Mouse (Mus musculus) retina, postnatal 7 days (tissue): ENCODE data around the gene Tmem203.

Experiments used
- DNase-seq: peaks from one replicate; pipeline ENCODE4 v3.0.0-alpha.2; 2012; ENCODE audit warnings: low read depth, low spot score

The Tmem203 gene

DNA sequence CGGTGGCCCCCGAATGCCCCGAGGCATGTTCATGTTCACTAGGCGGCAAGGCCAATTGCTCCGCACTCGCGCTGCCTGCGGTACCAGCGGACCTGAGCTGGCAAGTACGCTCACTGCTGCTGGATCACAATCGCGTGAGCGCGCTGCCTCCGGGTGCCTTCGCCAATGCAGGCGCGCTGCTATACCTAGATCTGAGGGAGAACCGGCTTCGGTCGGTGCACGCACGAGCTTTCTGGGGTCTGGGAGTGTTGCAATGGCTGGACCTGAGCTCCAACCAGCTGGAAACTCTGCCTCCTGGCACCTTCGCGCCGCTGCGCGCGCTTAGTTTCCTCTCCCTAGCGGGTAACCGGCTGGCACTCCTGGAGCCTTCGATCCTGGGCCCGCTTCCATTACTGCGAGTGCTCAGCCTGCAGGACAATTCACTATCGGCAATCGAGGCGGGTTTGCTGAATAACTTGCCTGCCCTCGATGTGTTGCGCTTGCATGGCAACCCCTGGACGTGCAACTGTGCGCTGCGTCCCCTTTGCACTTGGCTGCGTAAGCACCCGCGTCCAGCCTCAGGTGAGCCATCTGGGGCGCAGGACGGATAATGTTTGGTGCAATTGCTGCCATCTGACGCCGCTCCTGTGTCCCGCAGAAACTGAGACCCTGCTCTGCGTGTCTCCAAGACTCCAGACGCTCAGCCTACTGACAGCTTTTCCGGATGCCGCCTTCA lies 35.0 kb downstream of the Tmem203 start:
- no peak for DNase-seq

DNA sequence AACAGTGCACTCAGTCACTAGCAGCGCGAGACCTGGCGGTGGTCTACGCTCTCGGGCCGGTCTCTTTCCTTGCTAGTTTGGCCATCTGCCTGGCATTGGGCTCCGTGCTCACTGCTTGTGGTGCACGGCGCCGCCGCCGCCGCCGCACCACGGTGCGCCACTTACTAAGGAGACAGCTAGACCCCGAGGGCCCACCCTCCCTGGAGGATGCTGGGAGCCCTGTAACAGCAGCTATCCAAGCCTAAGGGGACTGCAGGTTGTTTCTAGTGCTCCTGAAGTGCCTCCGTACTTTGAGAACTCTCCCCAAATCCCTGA lies 35.5 kb downstream of the Tmem203 start:
- DNase-seq = no peak

DNA sequence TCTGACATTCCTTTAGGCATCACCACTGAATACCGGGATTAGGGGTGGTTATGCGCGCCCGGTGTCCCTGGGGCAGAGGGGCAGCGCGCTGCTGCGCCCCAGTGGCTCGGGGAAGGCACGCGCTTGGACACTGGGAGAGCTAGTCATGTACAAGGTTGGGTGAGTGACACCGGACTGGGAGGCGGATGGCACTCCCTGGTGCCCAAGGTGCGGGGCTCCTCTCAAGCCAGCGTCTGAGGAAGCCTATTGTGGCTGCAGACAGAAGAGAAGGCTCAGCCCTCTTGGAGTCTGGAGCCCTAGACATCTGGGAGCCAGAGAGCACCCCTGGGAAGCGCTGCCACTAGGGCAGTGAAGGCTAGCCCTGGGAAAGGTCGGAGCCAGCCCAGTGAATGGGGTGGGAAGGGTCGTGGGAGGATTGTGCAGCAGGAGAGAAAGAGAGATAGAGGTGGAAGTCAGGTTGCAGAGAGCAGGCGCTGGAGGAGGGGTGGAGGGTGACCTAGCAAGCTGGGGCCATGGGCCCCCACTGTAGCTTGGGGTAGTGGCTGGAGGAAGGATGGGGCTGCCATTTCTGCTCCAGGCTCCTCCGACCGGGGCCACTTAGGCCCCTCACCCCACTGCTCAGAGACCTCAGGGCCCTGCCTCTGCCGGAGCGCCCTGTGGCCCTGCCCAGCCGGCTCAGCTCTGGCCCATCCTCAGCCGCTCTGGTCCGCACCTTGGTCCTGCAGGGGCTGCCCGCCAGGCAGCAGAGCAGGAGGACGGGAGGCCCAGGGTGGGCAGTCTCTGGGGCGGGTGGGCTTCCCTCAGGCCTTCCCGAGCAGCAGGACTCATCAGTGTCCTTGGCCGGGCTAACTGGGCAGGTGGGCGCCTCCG lies 36.2 kb downstream of the Tmem203 start:
- DNase-seq = no peak

DNA sequence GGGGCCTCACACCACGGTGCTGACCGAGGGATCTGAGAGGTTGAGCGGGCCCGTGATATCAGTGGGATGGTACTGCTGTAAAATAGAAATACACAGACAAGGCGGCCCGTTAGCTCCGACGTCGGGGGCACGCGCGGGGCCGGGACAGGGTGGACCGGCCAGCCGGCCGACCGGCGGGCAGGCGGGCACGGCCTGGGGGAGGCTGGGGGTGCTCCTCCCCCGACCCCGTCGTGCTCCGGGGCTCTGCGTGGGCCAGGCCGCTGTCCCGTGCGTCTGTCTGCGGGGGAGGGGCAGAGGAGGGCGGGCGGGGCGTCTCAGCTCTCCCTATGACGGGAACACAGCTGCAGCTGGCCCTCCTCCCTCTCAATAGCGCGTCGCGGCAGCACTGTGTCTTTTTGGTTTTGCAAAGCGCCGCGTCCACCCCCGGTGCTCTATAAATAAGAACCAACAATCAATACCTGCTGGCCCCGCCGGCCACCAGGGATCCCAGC lies 36.9 kb downstream of the Tmem203 start:
- no peak for DNase-seq

DNA sequence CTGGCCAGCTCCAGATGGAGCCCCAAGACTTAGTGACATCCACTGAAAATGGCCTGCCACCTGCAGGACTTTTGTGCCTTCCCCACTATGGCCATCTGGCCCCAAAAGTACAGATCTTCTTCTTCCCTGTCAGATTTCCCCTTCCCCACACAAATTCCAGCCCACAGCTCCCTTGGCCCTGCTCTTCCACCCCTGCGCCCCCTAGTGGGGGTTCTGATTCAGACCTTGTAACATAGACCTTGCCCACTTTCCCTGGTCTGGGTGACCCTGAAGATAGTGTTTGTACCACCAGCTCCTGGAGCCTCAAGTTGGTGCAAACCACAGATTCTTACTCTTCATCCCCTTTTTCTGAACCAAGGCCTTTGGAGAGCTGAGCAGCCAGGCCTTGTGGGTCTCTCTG lies 37.6 kb downstream of the Tmem203 start:
- peak; percentile 68 for DNase-seq

DNA sequence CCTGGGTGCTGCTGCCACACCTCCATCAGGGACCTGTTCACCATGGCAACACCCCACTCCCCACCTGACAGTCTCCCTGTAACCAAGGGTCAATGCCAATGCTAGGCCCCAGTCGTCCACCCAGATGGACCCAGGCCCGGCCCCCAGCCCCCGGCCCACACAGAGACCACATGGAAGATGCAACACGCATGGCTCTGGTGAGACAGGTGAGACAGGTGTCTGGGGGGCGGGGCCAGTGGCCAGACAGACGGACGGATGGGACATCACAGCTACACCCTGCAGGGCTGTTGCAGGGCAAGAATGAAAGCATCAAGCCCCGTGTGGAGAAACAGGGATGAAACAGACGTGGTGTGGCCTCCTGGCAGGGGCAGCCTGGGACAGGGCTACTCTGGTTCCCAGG lies 38.5 kb downstream of the Tmem203 start:
- DNase-seq = no peak

DNA sequence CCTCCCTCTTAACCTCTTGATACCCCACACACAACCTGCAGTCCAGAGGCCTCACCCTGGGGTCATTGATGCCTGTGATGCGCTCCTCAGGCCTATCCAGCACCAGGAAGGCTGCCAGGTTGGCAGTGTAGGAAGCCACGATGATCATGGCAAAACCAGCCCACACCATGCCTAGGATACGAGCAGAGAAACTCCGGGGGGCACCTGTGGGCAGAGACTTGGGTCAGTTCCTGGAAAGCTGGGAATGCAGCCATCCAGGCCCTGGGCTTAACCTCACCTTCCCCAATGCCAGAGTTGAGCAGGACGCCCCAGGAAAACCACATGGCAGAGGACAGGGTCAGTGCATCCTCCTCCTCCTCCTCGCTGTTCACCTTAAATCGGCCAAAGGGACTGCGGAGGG lies 41.9 kb downstream of the Tmem203 start:
- no peak for DNase-seq

DNA sequence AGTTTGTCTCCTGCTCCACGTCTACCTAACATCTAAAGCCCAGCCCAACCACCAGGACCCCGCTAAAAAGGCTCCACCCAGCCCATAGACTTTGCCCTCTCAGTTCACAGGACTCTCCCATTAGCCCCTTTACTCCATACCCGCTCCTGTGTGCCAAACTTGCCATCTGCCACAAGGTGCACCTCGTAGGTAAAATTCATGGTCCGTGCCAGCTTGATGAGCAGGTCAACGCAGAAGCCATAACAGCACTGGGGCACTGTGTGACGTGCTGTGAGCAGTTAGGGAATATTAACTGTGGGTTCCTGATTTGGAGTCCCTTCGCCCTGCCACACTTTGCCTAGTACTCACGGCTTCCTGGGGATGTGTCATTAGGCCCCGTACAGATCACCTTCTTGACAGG lies 42.8 kb downstream of the Tmem203 start:
- DNase-seq = no peak

DNA sequence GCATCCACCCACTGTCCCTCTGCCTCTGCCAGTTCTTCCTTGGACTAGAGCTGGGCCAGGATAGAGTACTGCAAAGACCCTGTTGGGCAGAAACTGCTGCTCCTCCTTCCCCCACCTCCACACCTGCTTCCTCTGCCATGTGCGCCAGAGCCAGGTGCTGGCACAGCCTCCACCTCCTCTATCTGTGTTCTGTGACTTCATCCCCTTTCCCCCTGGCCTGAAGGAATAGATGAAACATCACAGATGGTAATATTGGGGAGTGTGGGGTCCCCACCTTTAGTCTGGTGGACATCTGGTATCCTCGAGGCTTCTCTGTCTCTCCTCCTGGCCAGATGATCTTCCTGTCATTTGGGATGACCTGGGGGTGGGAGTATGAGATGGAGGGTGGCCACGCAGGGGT lies 48.2 kb downstream of the Tmem203 start:
- DNase-seq = no peak

DNA sequence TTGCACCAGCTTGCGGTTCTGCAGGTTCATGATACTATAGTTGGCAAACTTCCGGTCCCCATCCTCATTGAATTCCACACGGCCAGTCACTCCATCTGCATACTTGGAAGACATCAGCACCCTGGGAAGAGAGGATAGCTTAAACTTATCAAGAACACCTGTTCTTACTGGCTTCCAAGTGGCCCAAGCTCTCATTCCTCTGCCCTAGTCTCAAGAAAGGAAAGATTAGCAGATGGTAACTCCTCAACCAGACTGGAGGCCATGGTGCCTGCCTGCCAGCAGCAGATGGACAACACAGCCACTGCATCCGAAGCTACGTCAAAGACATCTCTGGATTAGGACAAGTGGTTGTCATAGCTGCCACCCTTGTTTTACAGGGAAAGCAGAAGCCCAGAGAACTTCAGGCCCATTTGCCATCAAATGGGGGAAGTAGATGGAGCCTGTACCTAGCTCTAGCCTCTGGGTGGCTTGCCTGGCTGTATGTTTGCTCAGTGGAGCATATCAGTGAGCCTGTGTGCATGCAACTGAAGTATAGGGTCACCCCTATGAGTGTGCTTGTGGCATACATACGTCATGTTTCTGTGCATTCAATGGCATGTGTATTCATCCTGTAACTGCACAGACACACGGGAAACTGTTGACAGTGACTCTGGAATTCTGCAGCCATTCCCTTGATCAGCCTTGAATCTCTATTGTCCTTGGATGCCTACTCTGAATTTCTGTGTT lies 48.9 kb downstream of the Tmem203 start:
- no peak for DNase-seq

DNA sequence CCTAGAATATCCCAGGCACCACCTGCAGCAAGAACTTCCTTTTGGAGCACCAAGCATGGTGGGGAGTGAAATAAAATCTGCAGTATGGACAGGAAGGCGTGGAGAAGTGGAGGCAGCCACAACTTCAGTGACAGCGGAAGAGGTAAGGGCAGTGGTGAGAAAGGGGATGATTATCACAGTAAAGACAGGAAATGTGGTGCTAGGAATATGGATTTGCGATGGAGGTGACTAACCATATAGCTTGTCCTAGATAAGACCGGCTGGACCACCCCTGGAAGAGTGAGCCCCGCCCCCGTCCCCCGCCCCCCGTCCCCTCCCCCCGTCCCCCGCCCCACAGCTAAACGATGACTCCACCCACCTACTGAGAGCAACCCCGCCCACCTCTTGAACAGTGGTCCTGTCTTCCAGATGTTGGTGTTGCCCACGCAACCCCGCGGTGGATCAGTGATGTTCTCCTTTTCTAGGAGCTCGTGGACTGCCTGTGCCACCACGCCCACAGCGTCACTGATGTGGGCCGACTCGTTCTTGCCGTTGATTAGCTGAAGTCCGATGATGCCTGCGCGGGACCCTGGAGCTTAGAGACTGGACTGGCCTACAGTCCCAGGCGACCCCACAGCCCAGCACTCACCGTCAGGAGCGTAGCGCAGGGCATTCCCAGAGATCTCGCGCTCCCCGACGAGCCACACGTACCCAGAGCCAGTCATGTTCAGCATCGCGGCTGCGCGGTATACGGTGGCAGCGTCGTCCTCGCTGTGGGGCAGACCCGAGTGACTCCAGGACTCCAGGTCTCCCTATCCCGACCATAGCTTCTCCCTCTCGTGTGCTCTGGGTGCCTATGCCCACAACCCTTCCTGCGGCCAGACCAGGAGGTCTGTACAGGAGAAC lies 49.7 kb downstream of the Tmem203 start:
- DNase-seq = no peak
